Mouse (Mus musculus) midbrain, embryonic 13.5 days (tissue): ENCODE data around the gene Slc38a10. TPM values are rescaled to one million over a fixed set of nuclear protein-coding genes. Genes with fewer than 3 reads are reported as not detected.

Source experiments
- ATAC-seq: fragments of 200-750 bp; cut with Nextera tagmentation; 2 replicates; pipeline ENCODE4 v1.8.0; 2017; ENCODE audit warnings: mild to moderate bottlenecking, moderate TSS enrichment, moderate library complexity
- H3K27ac ChIP-seq: fragments of 300-500 bp; sonication (generic); 2 replicates; pipeline ENCODE4 v1.5.1; 2015; ENCODE audit warnings: inconsistent platforms, mild to moderate bottlenecking, moderate library complexity
- H3K27me3 ChIP-seq: fragments of 300-500 bp; sonication (generic); 2 replicates; pipeline ENCODE4 v1.6.1; 2015; ENCODE audit warnings: mild to moderate bottlenecking, inconsistent platforms
- H3K36me3 ChIP-seq: fragments of 300-500 bp; sonication (generic); 2 replicates; pipeline ENCODE4 v1.6.1; 2015; ENCODE audit warnings: mild to moderate bottlenecking, inconsistent platforms
- H3K4me1 ChIP-seq: fragments of 300-500 bp; sonication (generic); replicated peaks from 2 replicates; pipeline ENCODE4 v1.6.1; 2015; ENCODE audit warnings: inconsistent platforms
- H3K4me2 ChIP-seq: fragments of 300-500 bp; sonication (generic); replicated peaks from 2 replicates; pipeline ENCODE4 v1.6.1; 2015; ENCODE audit warnings: moderate library complexity, mild to moderate bottlenecking, inconsistent platforms
- H3K4me3 ChIP-seq: fragments of 300-500 bp; sonication (generic); replicated peaks from 2 replicates; pipeline ENCODE4 v1.5.1; 2015; ENCODE audit warnings: mild to moderate bottlenecking, inconsistent platforms
- H3K9ac ChIP-seq: fragments of 300-500 bp; sonication (generic); replicated peaks from 2 replicates; pipeline ENCODE4 v1.6.1; 2015; ENCODE audit warnings: mild to moderate bottlenecking, inconsistent platforms
- H3K9me3 ChIP-seq: fragments of 300-500 bp; sonication (generic); 2 replicates; pipeline ENCODE4 v1.6.1; 2016; ENCODE audit warnings: mild to moderate bottlenecking, inconsistent platforms
- WGBS: fragments of 180-500 bp; shearing (Covaris S2); methylation state at CpG from one replicate; pipeline ENCODE4 v1.1.7; 2015; 5-methylcytosine and 5-hydroxymethylcytosine counted together
- polyA plus RNA-seq: library from polyadenylated mRNA; unstranded; fragments of >200 nt; fragmentation: Nextera tagmentation; extraction: Ambion mirVana; gene quantifications from 2 replicates; pipeline ENCODE4 v1.2.1, GENCODE M21; 2015

Gene Slc38a10
- 105 and 109 TPM in 2 replicates for polyA plus RNA-seq

- peak within 1 kb of the TSS; percentile 89 for H3K9ac ChIP-seq
- no peaks in the 10 kb centered on the region for H3K9me3 ChIP-seq
- ATAC-seq, result peak; percentile 97
- H3K4me3 ChIP-seq, result peak within 1 kb of the TSS; percentile 90
- peak within 1 kb of the TSS; percentile 84 for H3K27ac ChIP-seq
- peak within 1 kb of the TSS; percentile 84 for H3K4me2 ChIP-seq
- H3K27me3 ChIP-seq, result no peaks in the 10 kb centered on the region
- under 1% methylated on average over 28 of the region's 28 CpGs for WGBS
- H3K4me1 ChIP-seq, result peaks cover 18% of the 10 kb centered on the region
- H3K36me3 ChIP-seq, result no peaks in the 10 kb centered on the region
These were observed at the start of gene Slc38a10 for GRCm38 (mm10) chr11:120151113-120151494. TSS of gene Slc38a10 (minus strand) at chr11:120151346.

- Histone ChIP-seq H3K9ac (no peak overlapping the region), H3K4me1 (0 out of 2 replicates have a peak, but pooled peaks cover 3% of the 10 kb centered on the region), H3K36me3 (no peaks in the 10 kb centered on the region), H3K27ac (no peak overlapping the region), H3K4me2 (no peak overlapping the region), H3K9me3 (no peaks in the 10 kb centered on the region), H3K27me3 (no peaks in the 10 kb centered on the region), H3K4me3 (no peak overlapping the region)
- 76% methylated on average over 6 of the region's 6 CpGs for WGBS
- no peak for ATAC-seq
These were observed 49.5 kb upstream of the Slc38a10 start for GRCm38 (mm10) chr11:120200621-120201020.

- H3K36me3 ChIP-seq, result no peaks in the 10 kb centered on the region
- WGBS, result 72% methylated on average over 7 of the region's 7 CpGs
- no peak overlapping the region for H3K4me3 ChIP-seq
- H3K27me3 ChIP-seq, result no peaks in the 10 kb centered on the region
- no peak overlapping the region for H3K27ac ChIP-seq
- H3K9ac ChIP-seq, result no peak overlapping the region
- H3K4me2 ChIP-seq, result no peak overlapping the region
- H3K9me3 ChIP-seq, result no peaks in the 10 kb centered on the region
- no peak for ATAC-seq
- 0 out of 2 replicates have a peak, but pooled peaks cover 3% of the 10 kb centered on the region for H3K4me1 ChIP-seq
These were observed 48.6 kb upstream of the Slc38a10 start for GRCm38 (mm10) chr11:120199766-120200165.

GRCm38 (mm10) chr11:120198831-120199230 lies 47.7 kb upstream of the Slc38a10 start:
- Histone ChIP-seq H3K9ac (no peak overlapping the region), H3K9me3 (no peaks in the 10 kb centered on the region), H3K4me2 (no peak overlapping the region), H3K27me3 (no peaks in the 10 kb centered on the region), H3K4me3 (no peak overlapping the region), H3K36me3 (no peaks in the 10 kb centered on the region), H3K4me1 (0 out of 2 replicates have a peak, but pooled peaks cover 3% of the 10 kb centered on the region), H3K27ac (no peak overlapping the region)
- 34% methylated on average over 13 of the region's 13 CpGs for WGBS
- ATAC-seq, result no peak

- H3K27ac ChIP-seq, result peak overlapping the region; percentile 98
- no peaks in the 10 kb centered on the region for H3K9me3 ChIP-seq
- peak overlapping the region; percentile 87 for H3K4me3 ChIP-seq
- peak overlapping the region; percentile 100 for H3K9ac ChIP-seq
- H3K4me1 ChIP-seq, result peaks cover 28% of the 10 kb centered on the region
- H3K4me2 ChIP-seq, result peak overlapping the region; percentile 98
- H3K27me3 ChIP-seq, result 0 out of 2 replicates have a peak, but pooled peaks cover 3% of the 10 kb centered on the region
- ATAC-seq, result peak; percentile 2; the same call in 1 of the 2 replicates
- no peaks in the 10 kb centered on the region for H3K36me3 ChIP-seq
- WGBS, result 30% methylated on average over 14 of the region's 14 CpGs
These were observed 39.6 kb upstream of the Slc38a10 start for GRCm38 (mm10) chr11:120190526-120191412.

- ATAC-seq, result peak; percentile 95
- H3K36me3 ChIP-seq, result no peaks in the 10 kb centered on the region
- H3K9ac ChIP-seq, result peak overlapping the region; percentile 100
- H3K27ac ChIP-seq, result peak overlapping the region; percentile 98
- peaks cover 39% of the 10 kb centered on the region for H3K4me1 ChIP-seq
- peak overlapping the region; percentile 98 for H3K4me2 ChIP-seq
- H3K4me3 ChIP-seq, result peak overlapping the region; percentile 87
- H3K27me3 ChIP-seq, result 0 out of 2 replicates have a peak, but pooled peaks cover 3% of the 10 kb centered on the region
- under 1% methylated on average over 60 of the region's 68 CpGs for WGBS
- H3K9me3 ChIP-seq, result no peaks in the 10 kb centered on the region
These were observed 38.5 kb upstream of the Slc38a10 start for GRCm38 (mm10) chr11:120189459-120190312.

- under 1% methylated on average over 41 of the region's 41 CpGs for WGBS
These were observed 37.6 kb upstream of the Slc38a10 start for GRCm38 (mm10) chr11:120188481-120189441.

GRCm38 (mm10) chr11:120188102-120188480 lies 36.9 kb upstream of the Slc38a10 start:
- H3K4me3 ChIP-seq, result peak overlapping the region; percentile 87
- H3K36me3 ChIP-seq, result no peaks in the 10 kb centered on the region
- peak overlapping the region; percentile 98 for H3K27ac ChIP-seq
- H3K4me1 ChIP-seq, result peaks cover 55% of the 10 kb centered on the region
- H3K4me2 ChIP-seq, result peak overlapping the region; percentile 98
- ATAC-seq, result no peak
- under 1% methylated on average over 24 of the region's 24 CpGs for WGBS
- 0 out of 2 replicates have a peak, but pooled peaks cover 3% of the 10 kb centered on the region for H3K27me3 ChIP-seq
- no peaks in the 10 kb centered on the region for H3K9me3 ChIP-seq
- peak overlapping the region; percentile 100 for H3K9ac ChIP-seq

More at GRCm38 (mm10) chr11:120188481-120189441, 37.6 kb upstream of the Slc38a10 start:
- Histone ChIP-seq H3K4me3 (peak overlapping the region; percentile 87), H3K36me3 (no peaks in the 10 kb centered on the region), H3K9ac (peak overlapping the region; percentile 100), H3K4me1 (peaks cover 48% of the 10 kb centered on the region), H3K9me3 (no peaks in the 10 kb centered on the region), H3K27ac (peak overlapping the region; percentile 98), H3K4me2 (peak overlapping the region; percentile 98), H3K27me3 (0 out of 2 replicates have a peak, but pooled peaks cover 3% of the 10 kb centered on the region)
- ATAC-seq, result 0 out of 2 replicates have a peak, but pooled peaks have one; percentile 0

- Histone ChIP-seq H3K4me3 (peak overlapping the region; percentile 87), H3K27me3 (0 out of 2 replicates have a peak, but pooled peaks cover 2% of the 10 kb centered on the region), H3K9ac (peak overlapping the region; percentile 100), H3K4me2 (peak overlapping the region; percentile 98), H3K4me1 (peaks cover 61% of the 10 kb centered on the region), H3K9me3 (no peaks in the 10 kb centered on the region), H3K36me3 (no peaks in the 10 kb centered on the region), H3K27ac (peak overlapping the region; percentile 98)
- no peak for ATAC-seq
- WGBS, result under 1% methylated on average over 43 of the region's 43 CpGs
These were observed 36.3 kb upstream of the Slc38a10 start for GRCm38 (mm10) chr11:120187236-120188101.

- H3K27me3 ChIP-seq, result no peaks in the 10 kb centered on the region
- ATAC-seq, result no peak
- no peaks in the 10 kb centered on the region for H3K36me3 ChIP-seq
- H3K9me3 ChIP-seq, result no peaks in the 10 kb centered on the region
- WGBS, result under 1% methylated on average over 20 of the region's 20 CpGs
- H3K4me1 ChIP-seq, result peaks cover 67% of the 10 kb centered on the region
- peak overlapping the region; percentile 98 for H3K27ac ChIP-seq
- H3K9ac ChIP-seq, result peak overlapping the region; percentile 100
- peak overlapping the region; percentile 87 for H3K4me3 ChIP-seq
- peak overlapping the region; percentile 98 for H3K4me2 ChIP-seq
These were observed 35.7 kb upstream of the Slc38a10 start for GRCm38 (mm10) chr11:120186821-120187235.
